Mouse (Mus musculus) neural tube, embryonic 10.5 days (tissue): ENCODE results near the gene Tomm20.
A peak's percentile ranks its signal among the peaks of the same experiment; 100 is the strongest.
"Not testable (repeated sequence)": the region's sequence is repeated elsewhere in the genome, so short reads cannot be mapped to it uniquely, and the experiment has no call there.

Source experiments
- DNase-seq: peaks from one replicate; pipeline ENCODE4 v3.0.0-alpha.2; 2017; ENCODE audit warnings: low spot score; ENCODE audit errors: extremely low spot score

The Tomm20 gene

GRCm38 (mm10) chr8:126919255-126919654 is 26.4 kb downstream of the Tomm20 start:
- DNase-seq = no peak

- DNase-seq = no peak
These were observed 27.3 kb downstream of the Tomm20 start for GRCm38 (mm10) chr8:126918356-126918755.

- no peak for DNase-seq
These were observed 28.3 kb downstream of the Tomm20 start for GRCm38 (mm10) chr8:126917179-126917905.

GRCm38 (mm10) chr8:126916611-126917010 is 29.0 kb downstream of the Tomm20 start:
- DNase-seq = no peak

- DNase-seq = no peak
These were observed 30.9 kb downstream of the Tomm20 start for GRCm38 (mm10) chr8:126914609-126915375.

- not testable (repeated sequence) for DNase-seq
These were observed 31.5 kb downstream of the Tomm20 start for GRCm38 (mm10) chr8:126914107-126914490.

- no peak for DNase-seq
These were observed 32.2 kb downstream of the Tomm20 start for GRCm38 (mm10) chr8:126913241-126914106.

GRCm38 (mm10) chr8:126909371-126909802 is 36.3 kb downstream of the Tomm20 start:
- DNase-seq = no peak

GRCm38 (mm10) chr8:126908805-126909204 is 36.8 kb downstream of the Tomm20 start:
- DNase-seq = no peak

GRCm38 (mm10) chr8:126907968-126908367 is 37.7 kb downstream of the Tomm20 start:
- DNase-seq = no peak

GRCm38 (mm10) chr8:126907374-126907773 is 38.3 kb downstream of the Tomm20 start:
- DNase-seq = no peak

- DNase-seq = peak; percentile 28
These were observed 40.3 kb downstream of the Tomm20 start for GRCm38 (mm10) chr8:126905387-126905786.

- DNase-seq = no peak
These were observed 41.7 kb downstream of the Tomm20 start for GRCm38 (mm10) chr8:126903927-126904326.

GRCm38 (mm10) chr8:126903224-126903895 is 42.3 kb downstream of the Tomm20 start:
- no peak for DNase-seq

GRCm38 (mm10) chr8:126901612-126902011 is 44.0 kb downstream of the Tomm20 start:
- no peak for DNase-seq

GRCm38 (mm10) chr8:126901049-126901448 is 44.6 kb downstream of the Tomm20 start:
- DNase-seq = no peak

- no peak for DNase-seq
These were observed 50.5 kb downstream of the Tomm20 start for GRCm38 (mm10) chr8:126895133-126895532.

GRCm38 (mm10) chr8:126887639-126888006 is 58.0 kb downstream of the Tomm20 start:
- DNase-seq = no peak

GRCm38 (mm10) chr8:126886741-126887638 is 58.7 kb downstream of the Tomm20 start:
- no peak for DNase-seq
